Mouse (Mus musculus): ENCODE data around the gene Elmo1. TPM values are rescaled to one million over a fixed set of nuclear protein-coding genes. Genes with fewer than 3 reads are reported as not detected.

Elmo1 gene
- total and polyA plus RNA-seq, 2 experiments from 2014 or later, result 6.5 to 17.9 TPM

DNA sequence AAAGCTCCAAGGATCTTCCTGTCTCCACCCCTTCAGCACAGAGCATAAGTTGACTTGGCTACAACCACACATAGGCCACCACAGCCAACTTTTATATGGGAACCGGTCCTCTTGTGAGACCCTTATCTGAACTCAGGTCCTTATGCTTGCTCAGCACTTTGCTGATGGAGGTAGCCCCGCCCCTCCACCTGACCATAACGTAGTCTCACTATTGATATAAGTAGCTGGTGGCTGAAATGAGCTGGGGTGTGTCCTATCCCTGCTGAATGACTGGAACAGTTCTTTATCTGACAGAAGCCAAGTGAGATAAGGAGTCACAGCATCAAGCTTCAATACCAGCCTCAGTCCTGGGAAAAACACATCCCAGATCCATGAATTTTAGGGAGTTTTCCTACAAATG is 210.2 kb downstream of the Elmo1 start:
- no peaks in the 10 kb centered on the region for H3K9me3 ChIP-seq (replicated peaks; ENCODE audit: control insufficient read depth, low read length)
- no peak for DNase-seq (ENCODE audit: low spot score)
- H3K27ac ChIP-seq (ENCODE audit: low read depth), result no peak overlapping the region
- ATAC-seq (ENCODE audit: insufficient read depth, low read depth), result no peak
- H3K4me3 ChIP-seq (ENCODE audit: low read depth, low read length), result no peak overlapping the region
- no peak overlapping the region for H3K4me2 ChIP-seq (ENCODE audit: low read depth, low read length)
- TF ChIP-seq EP300 (IDR thresholded peaks at IDR 0.05; ENCODE audit: low read depth), result no peak
- H3K4me1 ChIP-seq (ENCODE audit: control insufficient read depth, insufficient read depth), result no peaks in the 10 kb centered on the region
- 54% methylated on average over 3 of the region's 3 CpGs for WGBS
- H3K36me3 ChIP-seq (replicated peaks; ENCODE audit: control insufficient read depth, insufficient read depth, low read length), result no peaks in the 10 kb centered on the region
- H3K9ac ChIP-seq (replicated peaks; ENCODE audit: low read depth, low read length), result no peak overlapping the region
- no peaks in the 10 kb centered on the region for H3K27me3 ChIP-seq (ENCODE audit: control insufficient read depth, insufficient read depth, low read length)

DNA sequence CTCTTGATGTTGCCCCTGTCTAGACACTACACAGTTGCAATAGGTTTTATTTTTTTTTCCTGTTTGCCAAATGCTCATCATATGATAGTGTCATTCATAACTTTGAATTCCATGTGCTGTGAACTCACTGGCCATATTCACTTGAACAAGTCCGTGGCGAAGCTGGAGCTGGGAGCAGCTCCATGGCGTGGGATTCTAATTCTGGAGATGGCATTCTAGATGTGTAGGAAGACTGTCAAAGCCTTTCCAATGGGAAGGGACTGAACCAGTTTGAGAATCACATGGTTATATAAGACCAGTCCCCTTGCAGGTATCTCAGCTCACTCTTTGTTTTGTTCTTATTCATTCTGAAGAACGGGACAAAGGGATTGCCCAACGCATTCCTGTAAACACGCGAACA is 211.4 kb downstream of the Elmo1 start:
- H3K9ac ChIP-seq (replicated peaks; ENCODE audit: low read depth, low read length), result no peak overlapping the region
- no peak overlapping the region for H3K27ac ChIP-seq (ENCODE audit: low read depth)
- 0 out of 2 replicates have a peak, but pooled peaks cover 3% of the 10 kb centered on the region for H3K4me1 ChIP-seq (ENCODE audit: control insufficient read depth, insufficient read depth)
- WGBS, result 91% methylated on average over 7 of the region's 7 CpGs
- no peaks in the 10 kb centered on the region for H3K9me3 ChIP-seq (replicated peaks; ENCODE audit: control insufficient read depth, low read length)
- no peak for DNase-seq (ENCODE audit: low spot score)
- H3K4me2 ChIP-seq (ENCODE audit: low read depth, low read length), result no peak overlapping the region
- no peaks in the 10 kb centered on the region for H3K36me3 ChIP-seq (replicated peaks; ENCODE audit: control insufficient read depth, insufficient read depth, low read length)
- TF ChIP-seq EP300 (IDR thresholded peaks at IDR 0.05; ENCODE audit: low read depth), result no peak
- no peak for TF ChIP-seq CTCF (IDR thresholded peaks at IDR 0.05; ENCODE audit: low read depth)
- H3K27me3 ChIP-seq (ENCODE audit: control insufficient read depth, insufficient read depth, low read length), result no peaks in the 10 kb centered on the region
- no peak overlapping the region for H3K4me3 ChIP-seq (ENCODE audit: low read depth, low read length)
- no peak for ATAC-seq (ENCODE audit: insufficient read depth, low read depth)

DNA sequence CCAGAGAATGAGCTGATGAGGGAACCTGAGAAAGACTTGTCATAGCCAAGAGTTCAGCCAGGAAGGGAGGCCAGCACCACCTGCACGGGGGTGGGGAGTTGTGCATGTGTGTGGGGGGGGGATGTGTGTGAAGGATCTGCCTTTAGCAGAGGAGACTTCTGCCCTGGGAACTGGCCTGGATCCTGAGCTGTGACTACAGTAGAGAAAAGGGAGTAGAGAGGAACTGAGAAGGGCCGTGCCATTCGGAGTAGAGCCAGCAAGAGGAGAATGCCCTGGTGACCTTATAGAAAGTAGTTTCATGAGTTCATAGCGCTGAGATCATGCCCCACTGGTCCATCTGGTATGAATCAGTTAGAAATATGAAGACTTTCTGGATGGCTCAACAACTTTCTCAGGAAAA is 215.2 kb downstream of the Elmo1 start:
- H3K9ac ChIP-seq (replicated peaks; ENCODE audit: low read depth, low read length), result no peak overlapping the region
- no peak for DNase-seq (ENCODE audit: low spot score)
- 69% methylated on average over 4 of the region's 4 CpGs for WGBS
- H3K27me3 ChIP-seq (ENCODE audit: control insufficient read depth, insufficient read depth, low read length), result no peaks in the 10 kb centered on the region
- H3K27ac ChIP-seq (ENCODE audit: low read depth), result no peak overlapping the region
- H3K4me1 ChIP-seq (ENCODE audit: control insufficient read depth, insufficient read depth), result 0 out of 2 replicates have a peak, but pooled peaks cover 3% of the 10 kb centered on the region
- no peak for ATAC-seq (ENCODE audit: insufficient read depth, low read depth)
- no peaks in the 10 kb centered on the region for H3K36me3 ChIP-seq (replicated peaks; ENCODE audit: control insufficient read depth, insufficient read depth, low read length)
- TF ChIP-seq CTCF (IDR thresholded peaks at IDR 0.05; ENCODE audit: low read depth), result no peak
- TF ChIP-seq EP300 (IDR thresholded peaks at IDR 0.05; ENCODE audit: low read depth), result no peak
- H3K4me3 ChIP-seq (ENCODE audit: low read depth, low read length), result no peak overlapping the region
- H3K4me2 ChIP-seq (ENCODE audit: low read depth, low read length), result no peak overlapping the region
- no peaks in the 10 kb centered on the region for H3K9me3 ChIP-seq (replicated peaks; ENCODE audit: control insufficient read depth, low read length)

DNA sequence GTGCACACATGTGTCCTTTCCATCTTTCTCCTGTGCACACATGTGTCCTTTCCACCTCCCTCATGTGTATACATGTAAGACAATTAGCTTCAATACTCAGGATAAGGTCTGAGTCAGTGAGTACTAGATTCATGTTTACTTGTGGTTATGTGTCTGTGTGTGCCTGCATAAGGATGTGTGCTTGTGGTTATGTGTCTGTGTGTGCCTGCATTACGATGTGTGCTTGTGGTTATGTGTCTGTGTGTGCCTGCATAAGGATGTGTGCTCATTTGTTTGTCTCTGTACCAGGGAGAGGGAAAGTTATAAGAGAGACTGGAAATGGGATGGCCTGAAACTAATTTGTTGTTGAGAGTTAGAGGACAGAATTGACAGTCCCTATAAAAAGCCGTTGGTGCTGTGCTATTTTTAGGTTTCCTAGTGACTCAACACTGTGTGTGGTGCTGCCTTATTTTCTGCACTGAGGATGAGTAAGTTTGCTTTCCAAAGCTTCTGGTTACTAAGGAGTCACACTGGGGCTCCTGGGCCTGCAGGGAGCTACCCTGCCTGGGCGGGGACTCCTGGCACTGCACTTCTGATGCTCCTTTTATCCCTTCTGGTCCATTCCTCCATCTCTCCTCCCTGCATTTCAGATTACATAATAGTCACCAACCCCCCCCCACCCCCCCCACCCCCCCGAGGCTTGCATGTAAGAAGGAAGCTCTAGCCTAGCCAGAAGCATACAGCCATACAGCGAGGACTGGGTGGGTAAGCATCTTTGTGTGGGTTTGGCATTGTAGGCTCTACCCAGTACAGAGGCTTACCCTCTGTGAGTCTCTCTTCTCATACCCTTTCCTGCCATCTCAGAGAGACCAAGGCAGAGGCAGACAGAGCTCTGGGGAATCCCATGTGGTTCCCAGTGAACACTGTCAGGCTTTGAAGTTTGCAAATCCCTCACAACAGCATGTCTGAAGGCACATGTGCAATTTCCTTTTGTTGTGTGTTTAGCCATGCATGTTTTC is 216.1 kb downstream of the Elmo1 start:
- H3K4me2 ChIP-seq (ENCODE audit: low read depth, low read length), result no peak overlapping the region
- ATAC-seq (ENCODE audit: insufficient read depth, low read depth), result peak; percentile 67
- DNase-seq (ENCODE audit: low spot score), result peak; percentile 52
- H3K9ac ChIP-seq (replicated peaks; ENCODE audit: low read depth, low read length), result no peak overlapping the region
- WGBS, result 37% methylated on average over 5 of the region's 5 CpGs
- H3K27me3 ChIP-seq (ENCODE audit: control insufficient read depth, insufficient read depth, low read length), result no peaks in the 10 kb centered on the region
- no peaks in the 10 kb centered on the region for H3K9me3 ChIP-seq (replicated peaks; ENCODE audit: control insufficient read depth, low read length)
- H3K27ac ChIP-seq (ENCODE audit: low read depth), result peak overlapping the region; percentile 22; the same call in 1 of the 2 replicates
- TF ChIP-seq CTCF (IDR thresholded peaks at IDR 0.05; ENCODE audit: low read depth) (no peak), EP300 (IDR thresholded peaks at IDR 0.05; ENCODE audit: low read depth) (no peak)
- no peak overlapping the region for H3K4me3 ChIP-seq (ENCODE audit: low read depth, low read length)
- H3K36me3 ChIP-seq (replicated peaks; ENCODE audit: control insufficient read depth, insufficient read depth, low read length), result no peaks in the 10 kb centered on the region
- 0 out of 2 replicates have a peak, but pooled peaks cover 3% of the 10 kb centered on the region for H3K4me1 ChIP-seq (ENCODE audit: control insufficient read depth, insufficient read depth)

DNA sequence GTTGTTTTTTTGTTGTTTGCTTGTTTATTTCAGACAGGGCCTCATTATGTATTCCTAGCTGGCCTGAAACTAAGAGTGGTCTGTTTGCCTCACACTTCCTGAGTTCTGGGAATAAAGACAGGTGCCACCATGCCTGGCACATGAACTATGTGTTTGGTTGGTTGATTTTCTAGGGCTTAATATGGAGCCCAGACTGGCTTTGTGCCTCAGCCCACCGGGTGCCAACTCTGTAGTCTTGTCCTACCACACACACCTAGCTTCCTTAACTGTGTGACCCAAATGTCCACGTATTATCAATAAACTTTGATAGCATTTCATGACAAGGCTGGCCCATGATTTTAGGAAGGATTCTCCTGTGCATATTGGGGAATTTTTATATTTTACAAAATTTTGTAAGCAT is 217.0 kb downstream of the Elmo1 start:
- Histone ChIP-seq H3K4me3 (ENCODE audit: low read depth, low read length) (no peak overlapping the region), H3K9me3 (replicated peaks; ENCODE audit: control insufficient read depth, low read length) (no peaks in the 10 kb centered on the region), H3K9ac (replicated peaks; ENCODE audit: low read depth, low read length) (no peak overlapping the region), H3K4me2 (ENCODE audit: low read depth, low read length) (no peak overlapping the region), H3K27me3 (ENCODE audit: control insufficient read depth, insufficient read depth, low read length) (no peaks in the 10 kb centered on the region), H3K4me1 (ENCODE audit: control insufficient read depth, insufficient read depth) (0 out of 2 replicates have a peak, but pooled peaks cover 3% of the 10 kb centered on the region), H3K27ac (ENCODE audit: low read depth) (no peak overlapping the region), H3K36me3 (replicated peaks; ENCODE audit: control insufficient read depth, insufficient read depth, low read length) (no peaks in the 10 kb centered on the region)
- WGBS, result 90% methylated on average over 2 of the region's 2 CpGs
- ATAC-seq (ENCODE audit: insufficient read depth, low read depth) (no peak), DNase-seq (ENCODE audit: low spot score) (no peak)
- TF ChIP-seq EP300 (IDR thresholded peaks at IDR 0.05; ENCODE audit: low read depth), result no peak
- no peak for TF ChIP-seq CTCF (IDR thresholded peaks at IDR 0.05; ENCODE audit: low read depth)
